Mouse (Mus musculus): ENCODE results near the gene Ms4a12. TPM values are rescaled to one million over a fixed set of nuclear protein-coding genes. Genes with fewer than 3 reads are reported as not detected.

Ms4a12 gene
- total RNA-seq, 2 experiments from 2014 or later, result not detected

Other genes with a start within 250 kb of the Ms4a12 start
- gene Ms4a15, start 239.2 kb downstream of the Ms4a12 start, total RNA-seq (2015; ENCODE audit: low replicate concordance), result not detected in 2 replicates
- not detected in 2 replicates for gene Ms4a15, start 239.2 kb downstream of the Ms4a12 start, total RNA-seq (2017; ENCODE audit: low replicate concordance)
- gene Ms4a18, start 214.4 kb downstream of the Ms4a12 start, total RNA-seq (2015; ENCODE audit: low replicate concordance), result not detected in 2 replicates
- not detected in 2 replicates for gene Ms4a18, start 214.4 kb downstream of the Ms4a12 start, total RNA-seq (2017; ENCODE audit: low replicate concordance)
- gene Ms4a8a, start 151.3 kb downstream of the Ms4a12 start, total RNA-seq (2015; ENCODE audit: low replicate concordance), result 1.4 and 3.4 TPM in 2 replicates
- gene Ms4a8a, start 151.3 kb downstream of the Ms4a12 start, total RNA-seq (2017; ENCODE audit: low replicate concordance), result not detected in 2 replicates
- not detected in 2 replicates for gene 1700017D01Rik, start 101.6 kb downstream of the Ms4a12 start, total RNA-seq (2015; ENCODE audit: low replicate concordance)
- gene 1700017D01Rik, start 101.6 kb downstream of the Ms4a12 start, total RNA-seq (2017; ENCODE audit: low replicate concordance), result not detected in 2 replicates
- not detected in 2 replicates for gene 1700025F22Rik, start 67.1 kb downstream of the Ms4a12 start, total RNA-seq (2015; ENCODE audit: low replicate concordance)
- not detected in 2 replicates for gene 1700025F22Rik, start 67.1 kb downstream of the Ms4a12 start, total RNA-seq (2017; ENCODE audit: low replicate concordance)
- gene Ms4a13, start 35.7 kb downstream of the Ms4a12 start, total RNA-seq (2015; ENCODE audit: low replicate concordance), result not detected in 2 replicates
- gene Ms4a13, start 35.7 kb downstream of the Ms4a12 start, total RNA-seq (2017; ENCODE audit: low replicate concordance), result not detected in 2 replicates
- 19.8 and 24.3 TPM in 2 replicates for gene Ms4a1, start 33.8 kb upstream of the Ms4a12 start, total RNA-seq (2015; ENCODE audit: low replicate concordance)
- 12.8 and 13.2 TPM in 2 replicates for gene Ms4a1, start 33.8 kb upstream of the Ms4a12 start, total RNA-seq (2017; ENCODE audit: low replicate concordance)
- gene Ms4a5, start 51.4 kb upstream of the Ms4a12 start, total RNA-seq (2015; ENCODE audit: low replicate concordance), result not detected in 2 replicates
- gene Ms4a5, start 51.4 kb upstream of the Ms4a12 start, total RNA-seq (2017; ENCODE audit: low replicate concordance), result not detected in 2 replicates
- 3.6 TPM in 1 of 2 replicates, not detected in the other for gene Ms4a14, start 82.0 kb upstream of the Ms4a12 start, total RNA-seq (2015; ENCODE audit: low replicate concordance)
- gene Ms4a14, start 82.0 kb upstream of the Ms4a12 start, total RNA-seq (2017; ENCODE audit: low replicate concordance), result under 0.01 TPM in 1 of 2 replicates, not detected in the other
- gene Ms4a7, start 103.7 kb upstream of the Ms4a12 start, total RNA-seq (2015; ENCODE audit: low replicate concordance), result 3.6 and 8.8 TPM in 2 replicates
- 8.3 TPM in 1 of 2 replicates, not detected in the other for gene Ms4a7, start 103.7 kb upstream of the Ms4a12 start, total RNA-seq (2017; ENCODE audit: low replicate concordance)
- not detected in 2 replicates for gene Ms4a4a, start 143.1 kb upstream of the Ms4a12 start, total RNA-seq (2015; ENCODE audit: low replicate concordance)
- not detected in 2 replicates for gene Ms4a4a, start 143.1 kb upstream of the Ms4a12 start, total RNA-seq (2017; ENCODE audit: low replicate concordance)
- 17.3 and 39.4 TPM in 2 replicates for gene Ms4a4c, start 172.3 kb upstream of the Ms4a12 start, total RNA-seq (2015; ENCODE audit: low replicate concordance)
- gene Ms4a4c, start 172.3 kb upstream of the Ms4a12 start, total RNA-seq (2017; ENCODE audit: low replicate concordance), result 1.5 and 4.2 TPM in 2 replicates
- gene Ms4a4b, start 211.1 kb upstream of the Ms4a12 start, total RNA-seq (2015; ENCODE audit: low replicate concordance), result 40.0 and 72.9 TPM in 2 replicates
- gene Ms4a4b, start 211.1 kb upstream of the Ms4a12 start, total RNA-seq (2017; ENCODE audit: low replicate concordance), result 1.4 and 5.0 TPM in 2 replicates
- gene Ms4a6c, start 236.9 kb upstream of the Ms4a12 start, total RNA-seq (2015; ENCODE audit: low replicate concordance), result 21.0 and 37.1 TPM in 2 replicates
- 13.0 and 39.2 TPM in 2 replicates for gene Ms4a6c, start 236.9 kb upstream of the Ms4a12 start, total RNA-seq (2017; ENCODE audit: low replicate concordance)

Data from erythroid progenitor cell, adult 5-6 weeks (primary cell).